ENCODE assay signal across 20 mouse cellular contexts in genomic region chr10:71249086-71249880, GRCm38 (mm10). TPM values are rescaled to one million over a fixed set of nuclear protein-coding genes. Genes with fewer than 3 reads are reported as not detected.
A peak's percentile ranks its signal among the peaks of the same experiment; 100 is the strongest.
DNase-seq lines count a peak whose midpoint lies in the region; ATAC-seq and TF ChIP-seq lines count a peak whose summit lies in the region.
"Had no signal": no experiment of that assay in that cellular context is flagged by ENCODE, and none has a peak within 500 bp of the region (broad histone marks: within the 10 kb centered on the region; RNA-seq: fewer than 3 reads in every experiment).

No protein-coding gene starts in this region.

- H3K4me3 ChIP-seq in heart, embryonic 10.5 days, result no peak overlapping the region
- no peak overlapping the region for H3K4me3 ChIP-seq in kidney, adult 2 months (ENCODE audit: insufficient read depth, low read depth, low read length)
- H3K4me3 ChIP-seq: forebrain, embryonic 10.5 days; limb, embryonic 13.5 days; liver, embryonic 13.5 days had no signal

- peaks cover 2% of the 10 kb centered on the region; the same call in 1 of the 2 replicates for H3K36me3 ChIP-seq in heart, embryonic 10.5 days
- H3K36me3 ChIP-seq in kidney, adult 2 months (ENCODE audit: control insufficient read depth, insufficient read depth, low read length), result peaks cover 1% of the 10 kb centered on the region; the same call in 1 of the 2 replicates

- H3K27ac ChIP-seq in heart, embryonic 10.5 days, result no peak overlapping the region
- H3K27ac ChIP-seq in kidney, adult 2 months (ENCODE audit: insufficient read depth, low read depth, low read length), result no peak overlapping the region
- H3K27ac ChIP-seq: forebrain, embryonic 10.5 days; limb, embryonic 13.5 days; liver, embryonic 13.5 days had no signal

- no peak for DNase-seq in cerebellum, postnatal 4 days (ENCODE audit: low spot score in 2 of 2)
- peak; percentile 57 for DNase-seq in heart, embryonic 10.5 days (ENCODE audit: low spot score)
- no peak for DNase-seq in heart, postnatal 14 days
- DNase-seq in left cerebral cortex, postnatal 25 days (ENCODE audit: low spot score in 2 of 2), result peak; percentile 37 to 65
- no peak for DNase-seq in left cerebral cortex, postnatal 4 days
- DNase-seq in cerebellum, postnatal 25 days, result peak; percentile 52
- no peak for DNase-seq in kidney, adult 2 months
- DNase-seq: adrenal gland, adult 2 months; forebrain, postnatal 0 days; gastrocnemius, postnatal 14 days; liver, embryonic 13.5 days; lung, embryonic 14.5 days; lung, postnatal 36 days; retina, postnatal 1 day; thymus, postnatal 14 days had no signal

- TF ChIP-seq POLR2A in kidney, adult 2 months (IDR thresholded peaks at IDR 0.05; ENCODE audit: low read depth, low read length), result no peak

- H3K4me1 ChIP-seq in heart, embryonic 10.5 days, result peaks cover 5% of the 10 kb centered on the region; the same call in 1 of the 2 replicates
- H3K4me1 ChIP-seq in kidney, adult 2 months (ENCODE audit: control insufficient read depth, insufficient read depth, low read length), result no peaks in the 10 kb centered on the region
- H3K4me1 ChIP-seq: forebrain, embryonic 10.5 days; limb, embryonic 13.5 days; liver, embryonic 13.5 days had no signal

- intact Hi-C loops in heart, postnatal 14 days (cut with DNase I), result no loop called here
- intact Hi-C loops in left cerebral cortex, postnatal 25 days (cut with DNase I), result no loop called here
- intact Hi-C loops in left cerebral cortex, postnatal 4 days (cut with DNase I), result no loop called here

- 0 out of 2 replicates have a peak, but pooled peaks have one; percentile 60 for ATAC-seq in cerebellum, adult (ENCODE audit: insufficient number of reproducible peaks, low FRiP score, low TSS enrichment)
- ATAC-seq: forebrain, postnatal 0 days; hindbrain, embryonic 16.5 days; intestine, postnatal 0 days had no signal

- 79% methylated on average over 10 of the region's 10 CpGs for WGBS in heart, embryonic 10.5 days
- 80% methylated on average over 10 of the region's 10 CpGs for WGBS in kidney, adult 2 months

- TF ChIP-seq CTCF in kidney, adult 2 months (conservative IDR thresholded peaks at IDR 0.05; ENCODE audit: insufficient read depth, insufficient read length, low read depth, low read length), result no peak

- H3K27me3 ChIP-seq in heart, embryonic 10.5 days (ENCODE audit: insufficient read depth, poor library complexity, severe bottlenecking), result no peaks in the 10 kb centered on the region
- H3K27me3 ChIP-seq in kidney, adult 2 months (replicated peaks; ENCODE audit: control insufficient read depth, insufficient read depth, low read length), result no peaks in the 10 kb centered on the region
- H3K27me3 ChIP-seq: limb, embryonic 13.5 days; liver, embryonic 13.5 days had no signal

- no peaks in the 10 kb centered on the region for H3K9me3 ChIP-seq in heart, embryonic 10.5 days
- H3K9me3 ChIP-seq: forebrain, embryonic 10.5 days; limb, embryonic 13.5 days; liver, embryonic 13.5 days had no signal

RNA-seq across cellular contexts. Expression of gene Tfam, which starts 11.2 kb away (rescaled TPM):
- 57.8 and 78.1 TPM in 2 replicates for polyA plus RNA-seq in heart, embryonic 10.5 days (2016; fragmentation: Nextera tagmentation; extraction: Ambion mirVana)
- 10 to 100 TPM; 56.6 to 56.8 TPM for total RNA-seq in heart, postnatal 14 days (2021)
- 10 to 100 TPM; 39.5 to 43.6 TPM for total RNA-seq in left cerebral cortex, postnatal 25 days (2021)
- total RNA-seq in left cerebral cortex, postnatal 4 days (2021), result 10 to 100 TPM; 43.4 to 45.3 TPM
- polyA plus RNA-seq in kidney, adult 2 months (2012; rRNA removed), result 9.0 and 12.8 TPM in 2 replicates

RNA-seq across cellular contexts. Expression of gene Ube2d1, which starts 35.8 kb away (rescaled TPM):
- 59.7 and 65.2 TPM in 2 replicates for polyA plus RNA-seq in heart, embryonic 10.5 days (2016; fragmentation: Nextera tagmentation; extraction: Ambion mirVana)
- 10 to 100 TPM; 41.5 to 42.2 TPM for total RNA-seq in heart, postnatal 14 days (2021)
- 10 to 100 TPM; 51.3 to 56.1 TPM for total RNA-seq in left cerebral cortex, postnatal 25 days (2021)
- 100 to 1,000 TPM; 126 to 141 TPM for total RNA-seq in left cerebral cortex, postnatal 4 days (2021)
- polyA plus RNA-seq in kidney, adult 2 months (2012; rRNA removed), result 23.8 and 26.7 TPM in 2 replicates

Comparison
In these comparisons a context has a peak if more than half of its experiments do, and no peak if none do; other contexts are left out.
1. DNase-seq: peak in heart, embryonic 10.5 days (single experiment), left cerebral cortex, postnatal 25 days (2 of 2) and cerebellum, postnatal 25 days (2 of 2); none in cerebellum, postnatal 4 days (0 of 2), heart, postnatal 14 days (0 of 2), left cerebral cortex, postnatal 4 days (single experiment) and kidney, adult 2 months (single experiment).